Mouse (Mus musculus) testis, adult 2 months (tissue): ENCODE results near the gene Tmem209.

Source experiments
- CTCF ChIP-seq: fragments of 200-500 bp; IDR thresholded peaks from 2 replicates; pipeline ENCODE4 v1.5.1; 2012; ENCODE audit warnings: low read depth, mild to moderate bottlenecking, inconsistent platforms, low read length, moderate library complexity; ENCODE audit not compliant: control insufficient read depth, insufficient read depth, insufficient replicate concordance
- POLR2A ChIP-seq: fragments of 200-500 bp; IDR thresholded peaks from 2 replicates; pipeline ENCODE4 v1.6.1; 2012; ENCODE audit warnings: low read depth, mild to moderate bottlenecking, inconsistent platforms, low read length, moderate library complexity; ENCODE audit not compliant: control insufficient read depth

- no peak for TF ChIP-seq CTCF
- TF ChIP-seq POLR2A, result no peak; the same call in 1 of the 2 replicates
These were observed 48.7 kb downstream of the Tmem209 start for GRCm38 (mm10) chr6:30460750-30461446.
